Mouse (Mus musculus) embryonic facial prominence, embryonic 10.5 days (tissue): ENCODE data around the gene Gm19935. TPM values are rescaled to one million over a fixed set of nuclear protein-coding genes. Genes with fewer than 3 reads are reported as not detected.

Experiments
- DNase-seq: peaks from one replicate; pipeline ENCODE4 v3.0.0-alpha.2; 2017; ENCODE audit warnings: low spot score
- H3K27ac ChIP-seq: fragments of 300-500 bp; sonication (generic); replicated peaks from 2 replicates; pipeline ENCODE4 v1.5.1; 2016; ENCODE audit warnings: mild to moderate bottlenecking
- H3K27me3 ChIP-seq: fragments of 300-500 bp; sonication (generic); replicated peaks from 2 replicates; pipeline ENCODE4 v1.6.1; 2016; ENCODE audit warnings: low read depth, mild to moderate bottlenecking; ENCODE audit not compliant: poor library complexity, severe bottlenecking
- H3K36me3 ChIP-seq: fragments of 300-500 bp; sonication (generic); replicated peaks from 2 replicates; pipeline ENCODE4 v1.6.1; 2016; ENCODE audit warnings: mild to moderate bottlenecking, moderate library complexity
- H3K4me1 ChIP-seq: fragments of 300-500 bp; sonication (generic); 2 replicates; pipeline ENCODE4 v1.6.1; 2016
- H3K4me3 ChIP-seq: fragments of 300-500 bp; sonication (generic); 2 replicates; pipeline ENCODE4 v1.5.1; 2016; ENCODE audit warnings: mild to moderate bottlenecking, moderate library complexity
- H3K9me3 ChIP-seq: fragments of 300-500 bp; sonication (generic); 2 replicates; pipeline ENCODE4 v1.6.1; 2016; ENCODE audit warnings: mild to moderate bottlenecking
- WGBS: fragments of 180-500 bp; shearing (Covaris S2); methylation state at CpG from one replicate; pipeline ENCODE4 v1.1.7; 2016; 5-methylcytosine and 5-hydroxymethylcytosine counted together
- polyA plus RNA-seq: library from polyadenylated mRNA; unstranded; fragments of >200 nt; fragmentation: Nextera tagmentation; extraction: Ambion mirVana; gene quantifications from 2 replicates; pipeline ENCODE4 v1.2.1, GENCODE M21; 2016

The Gm19935 gene
- polyA plus RNA-seq, 1 experiment from 2014 or later: not detected

DNA sequence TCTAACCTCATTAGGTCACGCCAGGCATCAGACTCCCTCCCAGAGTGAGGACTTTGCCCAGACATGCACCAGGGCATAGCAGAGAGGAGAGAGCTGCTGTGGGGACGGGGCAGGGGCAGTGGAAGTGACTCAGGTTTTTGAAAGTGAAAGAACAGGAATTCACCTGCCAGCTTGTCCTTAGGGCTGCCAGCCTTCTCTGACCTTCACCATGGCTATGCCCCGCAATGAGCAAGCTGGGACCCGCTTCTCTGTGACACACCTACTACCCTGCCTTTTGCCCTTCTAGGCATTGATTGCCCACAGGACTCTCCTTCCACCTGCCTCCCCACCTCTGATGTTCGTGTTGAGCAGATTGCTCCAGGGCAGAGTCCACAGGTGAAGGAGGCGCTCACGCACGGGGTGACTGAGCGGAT, 8.3 kb upstream of the Gm19935 start:
- Histone ChIP-seq H3K9me3 (no peaks in the 10 kb centered on the region), H3K4me1 (peaks cover 35% of the 10 kb centered on the region), H3K27ac (no peak overlapping the region), H3K27me3 (no peaks in the 10 kb centered on the region), H3K36me3 (no peaks in the 10 kb centered on the region), H3K4me3 (no peak overlapping the region)
- WGBS: 81% methylated on average over 9 of the region's 9 CpGs
- DNase-seq: no peak

DNA sequence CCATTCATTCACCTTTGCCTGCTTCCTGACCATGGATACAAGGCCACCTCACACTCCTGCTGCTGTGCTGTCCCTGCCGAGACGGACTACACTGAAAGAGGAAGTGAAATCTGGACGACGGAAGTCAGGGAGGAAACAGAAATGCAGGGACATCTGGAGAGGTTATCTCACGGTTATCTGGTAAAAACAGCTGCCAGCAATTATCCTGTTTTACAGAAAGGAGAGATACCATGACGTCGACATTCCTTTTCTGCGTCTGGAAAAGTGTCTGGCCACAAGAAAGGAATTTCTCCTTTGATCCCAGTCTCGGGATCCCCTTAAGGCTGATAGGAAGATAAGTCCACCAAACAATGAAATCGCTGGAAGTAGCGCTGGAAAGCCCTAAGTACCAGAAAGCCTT, 5.2 kb upstream of the Gm19935 start:
- peak overlapping the region; percentile 13; the same call in 1 of the 2 replicates for H3K4me3 ChIP-seq
- DNase-seq: peak; percentile 40
- no peaks in the 10 kb centered on the region for H3K27me3 ChIP-seq
- no peaks in the 10 kb centered on the region for H3K9me3 ChIP-seq
- no peaks in the 10 kb centered on the region for H3K36me3 ChIP-seq
- 26% methylated on average over 11 of the region's 11 CpGs for WGBS
- peak overlapping the region; percentile 63 for H3K27ac ChIP-seq
- H3K4me1 ChIP-seq: peaks cover 11% of the 10 kb centered on the region

DNA sequence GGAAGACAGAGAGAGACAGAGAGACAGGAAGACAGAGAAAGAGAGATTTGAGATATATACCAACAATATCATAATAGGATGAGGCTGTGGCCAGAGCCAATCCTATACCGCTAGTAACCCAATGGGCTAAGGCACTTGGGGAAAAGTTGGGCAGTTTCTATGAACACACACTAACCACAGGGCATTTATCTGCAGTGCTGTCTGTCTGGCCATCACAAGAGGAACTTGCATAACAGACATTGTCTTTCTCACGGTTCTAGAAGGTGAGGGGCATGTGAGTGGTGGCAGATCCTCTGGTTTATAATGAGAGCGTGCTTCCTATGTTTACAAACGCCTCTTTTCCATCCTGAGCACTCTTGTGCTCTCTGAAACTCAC, 3.1 kb upstream of the Gm19935 start:
- no peak for DNase-seq
- H3K27ac ChIP-seq: no peak overlapping the region
- H3K4me3 ChIP-seq: no peak overlapping the region
- no peaks in the 10 kb centered on the region for H3K36me3 ChIP-seq
- H3K9me3 ChIP-seq: no peaks in the 10 kb centered on the region
- H3K27me3 ChIP-seq: no peaks in the 10 kb centered on the region
- WGBS: 87% methylated on average over 4 of the region's 4 CpGs
- H3K4me1 ChIP-seq: peaks cover 17% of the 10 kb centered on the region

DNA sequence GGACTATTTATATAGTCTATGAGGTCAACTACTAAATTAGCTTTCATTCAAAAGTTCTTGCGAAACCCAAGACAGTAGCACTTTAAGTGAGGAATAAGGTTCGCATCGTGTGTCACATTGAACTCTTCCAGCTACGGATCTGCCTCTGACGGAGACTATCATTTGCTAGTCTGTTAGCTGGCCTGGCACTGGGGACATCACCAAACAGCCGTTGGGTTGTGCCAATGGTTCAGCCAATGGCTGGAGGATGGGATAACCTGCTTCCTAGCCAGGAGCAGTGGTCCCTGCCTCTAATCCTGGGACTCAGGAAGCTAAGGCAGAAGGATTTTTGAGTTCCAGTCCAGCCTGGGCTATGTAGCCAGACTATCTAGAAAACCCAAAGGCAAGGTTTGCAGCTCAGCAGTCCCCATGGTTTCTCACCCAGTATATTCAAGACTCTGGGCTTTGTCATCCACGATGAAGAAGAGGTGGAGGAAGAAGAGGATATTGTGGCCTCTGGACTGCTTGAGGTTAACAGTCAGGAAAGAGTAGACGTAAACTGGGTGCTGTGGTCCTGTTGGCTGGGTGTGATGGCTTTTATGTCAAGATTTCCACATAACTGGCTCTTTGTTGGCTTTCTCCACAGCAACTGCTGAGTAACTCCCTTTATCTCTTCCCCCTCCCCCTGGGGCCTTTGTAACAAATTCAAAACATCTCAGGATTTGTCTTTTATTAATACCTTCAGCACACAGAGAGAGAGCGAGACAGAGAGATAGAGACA, 2.5 kb upstream of the Gm19935 start:
- 89% methylated on average over 9 of the region's 9 CpGs for WGBS
- Histone ChIP-seq H3K9me3 (no peaks in the 10 kb centered on the region), H3K27ac (no peak overlapping the region), H3K36me3 (no peaks in the 10 kb centered on the region), H3K4me3 (no peak overlapping the region), H3K4me1 (peaks cover 17% of the 10 kb centered on the region), H3K27me3 (no peaks in the 10 kb centered on the region)
- DNase-seq: no peak

DNA sequence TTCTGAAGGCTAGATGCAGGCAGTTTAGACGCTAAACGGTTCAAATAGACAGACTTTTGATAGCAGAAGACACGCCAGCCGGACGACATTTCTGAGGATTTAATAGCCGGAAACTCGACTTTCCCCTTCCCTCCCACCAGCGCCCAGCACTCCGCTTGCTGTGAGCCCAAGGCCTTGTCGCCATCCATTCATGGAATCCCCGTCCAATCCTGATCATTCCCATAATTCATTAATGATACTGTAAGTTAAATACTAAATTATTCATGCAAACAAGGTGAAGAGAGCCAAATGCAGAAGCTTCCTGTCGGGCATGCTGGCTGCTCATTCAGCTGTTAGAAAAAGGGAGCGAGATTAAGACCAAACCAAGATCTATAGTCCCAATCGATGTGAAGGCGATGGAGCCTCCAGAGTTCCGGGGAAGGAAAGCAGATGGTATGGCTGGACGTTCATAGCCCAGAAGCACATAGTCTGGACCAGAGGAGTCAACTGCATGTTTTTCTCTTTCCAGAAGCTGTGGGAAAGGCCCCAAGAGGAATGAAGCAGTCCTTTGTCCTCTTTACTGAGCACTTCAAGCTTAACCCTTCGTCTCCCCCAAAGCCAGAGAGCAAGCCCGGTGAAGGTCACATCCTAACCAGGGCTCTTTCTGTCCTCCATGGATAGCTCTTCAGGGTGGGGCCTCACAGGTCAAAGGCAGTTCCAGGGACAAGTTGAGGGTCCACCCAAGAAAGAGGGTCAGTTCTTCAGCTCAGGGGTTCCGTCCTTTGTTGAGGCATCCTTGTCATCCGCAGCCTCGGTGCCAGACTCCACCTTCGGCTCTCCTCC, 921 bp downstream of the Gm19935 start:
- no peaks in the 10 kb centered on the region for H3K27me3 ChIP-seq
- no peak overlapping the region; the same call in 1 of the 2 replicates for H3K27ac ChIP-seq
- no peak for DNase-seq
- H3K9me3 ChIP-seq: no peaks in the 10 kb centered on the region
- 75% methylated on average over 23 of the region's 23 CpGs for WGBS
- H3K4me1 ChIP-seq: 0 out of 2 replicates have a peak, but pooled peaks cover 6% of the 10 kb centered on the region
- no peak overlapping the region for H3K4me3 ChIP-seq
- no peaks in the 10 kb centered on the region for H3K36me3 ChIP-seq

DNA sequence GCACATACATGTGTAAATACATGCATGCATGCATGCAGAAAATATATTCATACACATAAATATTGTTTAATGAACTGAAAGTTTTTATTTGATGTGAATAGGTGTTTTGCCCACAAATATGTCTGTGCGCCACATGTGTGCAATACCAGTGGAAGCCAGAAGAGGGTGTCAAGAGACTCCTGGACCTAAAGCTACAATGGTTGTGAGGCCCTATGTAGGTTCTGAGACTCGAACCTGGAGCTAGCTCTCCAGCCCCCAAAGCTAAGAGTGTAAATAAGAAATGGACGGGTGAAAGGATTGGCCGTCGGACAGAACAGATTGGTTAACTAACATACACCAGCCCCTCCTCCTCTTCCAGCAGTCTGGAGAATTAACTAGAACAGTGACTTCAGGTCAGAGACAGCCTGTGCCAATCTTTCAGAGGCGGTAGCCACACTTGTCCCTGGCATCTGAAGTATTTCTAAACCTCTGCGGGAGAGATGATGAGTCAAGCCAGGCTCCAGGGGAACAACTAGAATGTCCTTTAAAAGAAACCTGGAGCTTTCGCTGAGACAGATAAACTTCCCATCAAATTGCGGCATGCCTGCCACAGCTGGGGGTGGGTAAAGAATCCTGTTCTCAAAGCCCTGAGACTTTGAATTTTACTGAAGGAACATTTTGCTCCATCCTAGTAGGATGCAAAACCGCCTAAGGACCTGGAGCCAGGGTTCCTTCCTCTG, 3.4 kb downstream of the Gm19935 start:
- H3K27me3 ChIP-seq: no peaks in the 10 kb centered on the region
- 90% methylated on average over 10 of the region's 10 CpGs for WGBS
- no peaks in the 10 kb centered on the region for H3K36me3 ChIP-seq
- H3K27ac ChIP-seq: no peak overlapping the region
- no peaks in the 10 kb centered on the region; the same call in 1 of the 2 replicates for H3K9me3 ChIP-seq
- H3K4me3 ChIP-seq: no peak overlapping the region
- H3K4me1 ChIP-seq: 0 out of 2 replicates have a peak, but pooled peaks cover 6% of the 10 kb centered on the region
- DNase-seq: no peak

DNA sequence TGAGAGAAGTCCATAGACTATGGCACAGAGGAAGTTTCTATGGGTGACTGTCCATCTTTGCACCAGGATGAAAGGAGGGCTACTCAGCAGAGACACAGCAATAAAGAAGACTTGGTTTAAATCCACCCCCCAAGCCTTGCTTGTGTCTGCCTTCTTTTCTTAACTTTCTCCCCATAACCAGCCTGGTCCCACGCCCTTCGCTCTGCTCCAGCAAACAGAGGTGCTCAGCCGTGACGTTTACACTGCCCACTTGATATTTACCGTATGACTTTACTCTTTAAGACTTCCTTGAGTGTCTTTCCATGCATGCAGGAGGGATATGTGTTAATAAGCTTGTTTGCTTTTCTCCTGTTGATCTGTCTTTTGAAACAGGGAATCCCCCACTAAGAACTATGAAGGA, 17.7 kb downstream of the Gm19935 start:
- Histone ChIP-seq H3K4me1 (peaks cover 17% of the 10 kb centered on the region), H3K4me3 (no peak overlapping the region), H3K36me3 (no peaks in the 10 kb centered on the region), H3K27me3 (no peaks in the 10 kb centered on the region), H3K27ac (no peak overlapping the region), H3K9me3 (peaks cover 6% of the 10 kb centered on the region; the same call in 1 of the 2 replicates)
- WGBS: 88% methylated on average over 5 of the region's 5 CpGs
- no peak for DNase-seq

DNA sequence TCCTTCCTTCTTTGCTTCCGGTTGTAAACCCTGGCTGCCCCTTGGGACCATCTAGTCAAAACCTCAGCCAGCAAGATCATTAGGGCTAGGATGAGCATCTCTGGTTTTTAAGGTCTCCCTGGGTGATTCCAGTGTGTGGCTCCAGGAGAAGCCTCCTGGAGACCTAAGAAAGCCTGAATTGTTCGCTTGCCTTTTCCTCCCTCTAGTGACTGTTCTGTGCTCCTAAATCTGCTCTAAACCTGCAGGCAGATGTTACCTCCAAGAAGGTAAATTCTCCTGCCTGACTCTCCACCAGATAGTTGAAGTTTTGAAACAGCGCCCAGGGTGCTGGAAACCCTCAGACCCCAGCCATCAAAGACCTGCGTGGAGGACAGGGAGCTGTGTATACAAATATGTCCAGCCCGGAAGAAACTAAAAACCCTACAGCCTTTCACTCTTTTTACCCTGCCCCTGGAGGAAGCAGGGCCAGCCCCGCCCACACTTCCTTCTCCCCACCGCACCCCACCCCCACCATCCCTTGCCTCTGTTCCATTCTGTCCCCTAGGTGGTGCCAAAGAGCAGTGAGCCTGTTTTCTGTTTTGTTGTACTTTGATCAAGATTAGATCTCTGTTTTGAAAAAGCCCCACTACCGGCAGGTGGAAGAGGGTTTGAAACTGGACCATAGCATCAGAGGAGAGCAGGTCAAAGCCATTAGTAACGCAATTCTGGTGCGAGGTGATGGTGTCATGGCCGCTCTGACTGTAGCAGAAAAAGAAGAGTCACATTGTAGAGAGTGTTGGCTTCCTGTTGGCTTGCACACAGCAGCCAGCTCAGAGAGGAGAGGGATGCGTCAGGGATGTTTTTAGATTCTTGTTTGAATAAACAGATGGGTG, 22.0 kb downstream of the Gm19935 start:
- Histone ChIP-seq H3K27me3 (no peaks in the 10 kb centered on the region), H3K36me3 (no peaks in the 10 kb centered on the region), H3K4me3 (peak overlapping the region; percentile 41), H3K27ac (peak overlapping the region; percentile 63), H3K9me3 (no peaks in the 10 kb centered on the region), H3K4me1 (peaks cover 20% of the 10 kb centered on the region)
- 9% methylated on average over 12 of the region's 12 CpGs for WGBS
- DNase-seq: peak; percentile 84

DNA sequence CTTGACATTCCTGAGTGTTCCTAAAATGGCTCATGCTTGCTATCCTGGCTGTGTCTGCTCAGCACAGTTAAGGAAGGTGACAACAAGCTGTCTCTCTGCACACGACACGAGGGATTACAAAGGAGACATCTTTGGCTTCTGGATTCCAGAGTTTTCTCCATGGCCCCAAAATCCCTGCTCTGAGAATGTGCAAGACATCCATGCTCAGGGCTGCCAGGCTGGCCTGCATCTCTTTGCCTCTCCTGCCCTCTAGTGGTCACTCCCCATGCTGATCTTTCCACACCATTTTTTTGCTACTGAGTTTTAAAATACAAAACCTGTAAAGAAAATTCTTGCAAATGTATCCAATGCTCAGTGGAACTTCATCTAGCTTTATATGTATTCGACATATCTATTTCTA, 23.5 kb downstream of the Gm19935 start:
- H3K9me3 ChIP-seq: no peaks in the 10 kb centered on the region
- DNase-seq: peak; percentile 81
- H3K4me1 ChIP-seq: peaks cover 20% of the 10 kb centered on the region
- H3K36me3 ChIP-seq: no peaks in the 10 kb centered on the region
- H3K27me3 ChIP-seq: no peaks in the 10 kb centered on the region
- 7% methylated on average over 3 of the region's 3 CpGs for whole genome bisulfite sequencing
- H3K4me3 ChIP-seq: no peak overlapping the region
- H3K27ac ChIP-seq: no peak overlapping the region; the same call in 1 of the 2 replicates

DNA sequence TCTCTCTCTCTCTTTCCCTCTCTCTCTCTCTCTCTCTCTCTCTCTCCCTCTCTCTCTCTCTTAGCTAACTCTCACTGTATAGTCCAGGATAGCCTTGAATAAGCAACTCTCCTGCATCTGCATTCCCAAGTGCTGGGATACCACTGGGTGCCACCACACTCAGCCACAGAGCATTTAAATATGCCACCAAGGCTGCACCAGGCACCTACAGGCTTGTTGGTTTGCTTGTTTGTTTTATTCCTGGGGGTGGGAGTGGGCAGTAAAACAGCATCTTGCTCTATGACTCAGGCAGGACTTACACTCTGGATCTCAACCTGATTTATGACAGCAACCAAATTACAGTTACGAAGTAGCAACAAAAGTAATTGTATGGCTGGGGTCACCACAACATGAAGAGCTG, 25.6 kb downstream of the Gm19935 start:
- no peaks in the 10 kb centered on the region for H3K27me3 ChIP-seq
- no peak for DNase-seq
- 96% methylated on average over 1 of the region's 1 CpGs for WGBS

DNA sequence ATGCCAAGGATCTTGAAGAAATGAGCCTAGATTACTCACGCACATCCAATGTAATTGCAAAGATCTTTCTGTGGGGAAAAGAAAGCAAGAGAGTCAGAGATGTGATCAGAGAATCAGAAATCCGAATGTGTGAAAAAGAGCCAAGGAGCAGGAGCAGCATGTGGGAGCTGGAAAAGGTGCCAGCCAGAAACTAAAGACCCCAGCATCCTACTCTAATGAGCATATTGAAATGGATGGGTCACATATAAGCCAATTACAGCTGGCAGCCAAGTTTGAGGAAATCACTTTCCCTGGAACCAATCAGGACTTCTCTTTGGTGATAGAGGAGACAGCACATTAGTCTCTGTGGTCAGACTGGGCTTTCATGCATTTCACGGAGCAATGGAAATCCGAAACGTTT, 47.4 kb downstream of the Gm19935 start:
- Histone ChIP-seq H3K27ac (no peak overlapping the region), H3K4me3 (no peak overlapping the region), H3K27me3 (no peaks in the 10 kb centered on the region), H3K36me3 (no peaks in the 10 kb centered on the region), H3K4me1 (no peaks in the 10 kb centered on the region), H3K9me3 (peaks cover 8% of the 10 kb centered on the region)
- 82% methylated on average over 5 of the region's 5 CpGs for WGBS
- no peak for DNase-seq

More for the DNA sequence above, 25.6 kb downstream of the Gm19935 start:
- no peak overlapping the region for H3K27ac ChIP-seq
- H3K4me3 ChIP-seq: no peak overlapping the region
- no peaks in the 10 kb centered on the region for H3K36me3 ChIP-seq
- H3K9me3 ChIP-seq: no peaks in the 10 kb centered on the region
- H3K4me1 ChIP-seq: peaks cover 20% of the 10 kb centered on the region
